Mouse (Mus musculus) brain, embryonic 18.5 days (tissue): Measurements from ENCODE around the gene Enah.

Experiments used
- DNase-seq: peaks from one replicate; pipeline ENCODE4 v3.0.0-alpha.2; 2012; ENCODE audit warnings: low read depth, low spot score

The Enah gene

DNA sequence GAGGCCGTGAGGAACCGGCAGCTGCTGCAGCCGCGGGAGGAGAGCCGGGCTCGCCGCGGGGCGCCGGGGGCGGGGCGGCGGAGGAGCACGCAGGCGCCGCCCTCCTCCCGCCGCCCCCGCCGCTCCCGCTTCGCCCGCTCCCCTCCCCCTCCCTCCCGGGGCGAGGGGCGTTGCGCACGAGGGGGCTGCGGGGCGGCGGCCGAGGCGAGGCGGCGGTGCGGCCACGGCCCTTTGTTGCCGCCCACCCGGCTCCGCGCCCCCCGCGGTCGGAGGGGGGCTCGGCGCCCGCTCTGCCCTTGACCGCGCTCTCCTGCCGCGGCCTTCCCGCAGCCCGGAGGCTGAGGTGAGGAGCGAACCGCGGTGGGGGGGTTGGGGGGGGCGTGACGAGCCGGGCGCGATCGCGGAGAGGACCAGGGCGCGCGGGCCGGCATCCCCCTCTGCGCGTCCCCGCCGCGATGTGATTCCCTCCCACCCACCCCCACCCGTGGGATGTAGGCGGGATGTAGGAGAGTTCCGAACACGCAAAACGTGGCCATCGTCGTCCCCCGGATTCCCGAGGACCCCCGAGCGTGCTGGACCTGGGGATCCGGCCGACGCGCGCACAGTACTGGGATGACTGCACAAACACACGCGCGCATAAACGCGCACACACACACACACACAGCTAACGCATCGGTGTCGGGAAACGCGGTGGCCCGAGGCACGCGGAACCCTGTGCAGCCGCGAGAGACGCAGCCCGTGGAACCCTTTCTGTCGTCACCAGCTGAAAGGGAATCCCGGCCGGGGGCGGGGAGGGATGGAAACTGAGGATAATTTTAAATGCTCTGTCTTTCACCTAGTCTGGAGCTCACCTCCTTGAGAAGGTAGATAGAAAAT lies at the start of gene Enah:
TSS of gene Enah (minus strand) at position 65 of the 876 bp plus-strand sequence.
- DNase-seq = peak; percentile 65

GRCm38 (mm10) chr1:182068136-182068535 lies 48.3 kb upstream of the Enah start:
- DNase-seq = no peak

DNA sequence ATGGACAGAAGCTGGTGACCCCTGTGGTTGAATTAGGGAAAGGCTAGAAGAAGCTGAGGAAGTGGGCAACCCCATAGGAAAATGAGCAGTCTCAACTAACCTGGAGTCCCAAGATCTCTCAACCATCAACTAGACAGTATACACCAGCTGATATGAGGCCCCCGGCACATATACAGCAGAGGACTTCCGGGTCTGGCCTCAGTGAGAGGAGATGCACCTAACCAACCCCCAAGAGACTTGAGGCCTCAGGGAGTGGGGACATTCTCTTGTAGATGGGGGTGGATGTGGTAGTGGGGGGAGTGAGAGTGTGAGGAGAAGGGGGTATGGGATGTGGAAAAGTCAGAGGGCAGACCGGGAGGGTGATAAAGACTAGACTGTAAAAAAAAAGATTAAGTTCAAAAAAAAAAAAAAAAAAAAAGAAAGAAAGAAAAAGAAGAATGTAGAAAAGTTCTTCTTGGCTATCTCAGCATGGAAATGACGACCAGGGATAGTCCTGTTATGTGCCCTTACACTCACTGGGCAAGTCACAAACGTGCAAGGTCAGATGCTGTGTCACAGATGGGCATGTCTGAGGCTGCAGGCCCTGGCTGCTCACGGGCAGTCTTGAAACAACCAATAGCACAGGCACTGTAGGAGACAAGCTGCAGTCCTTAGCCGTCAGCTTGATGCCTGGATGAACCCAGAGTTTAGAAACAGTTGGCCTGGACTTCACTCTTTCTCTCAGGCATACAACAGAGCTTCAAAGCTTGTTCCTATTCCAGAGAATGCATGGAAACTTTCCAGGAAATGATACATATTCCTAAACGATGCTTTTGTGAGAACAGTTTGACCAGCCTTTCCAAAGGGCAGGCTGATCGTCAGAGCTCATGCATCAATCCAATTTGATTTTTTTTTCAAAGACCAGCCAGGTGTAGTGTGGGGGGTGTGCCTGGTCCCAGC lies 47.0 kb upstream of the Enah start:
- no peak for DNase-seq

GRCm38 (mm10) chr1:182063716-182064115 lies 43.9 kb upstream of the Enah start:
- DNase-seq = no peak

DNA sequence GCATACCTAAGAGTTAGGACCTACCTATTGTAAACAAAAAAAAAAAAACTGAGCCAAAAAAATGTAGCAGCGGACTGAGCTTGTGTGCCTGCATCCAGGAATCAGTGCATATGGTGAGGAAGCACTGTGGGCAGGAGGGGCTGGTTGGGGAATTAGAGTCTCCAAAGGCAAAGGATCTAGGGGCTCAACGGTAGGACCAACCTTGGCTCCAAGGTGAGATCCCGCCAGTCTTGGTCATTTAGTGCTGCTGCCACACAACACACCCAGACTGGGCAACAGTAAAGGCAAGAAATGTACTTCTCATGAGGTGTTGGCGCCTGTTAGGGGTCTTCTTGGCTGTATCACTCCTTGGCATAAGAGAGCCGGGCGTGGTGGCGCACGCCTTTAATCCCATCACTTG lies 43.0 kb upstream of the Enah start:
- DNase-seq = no peak

DNA sequence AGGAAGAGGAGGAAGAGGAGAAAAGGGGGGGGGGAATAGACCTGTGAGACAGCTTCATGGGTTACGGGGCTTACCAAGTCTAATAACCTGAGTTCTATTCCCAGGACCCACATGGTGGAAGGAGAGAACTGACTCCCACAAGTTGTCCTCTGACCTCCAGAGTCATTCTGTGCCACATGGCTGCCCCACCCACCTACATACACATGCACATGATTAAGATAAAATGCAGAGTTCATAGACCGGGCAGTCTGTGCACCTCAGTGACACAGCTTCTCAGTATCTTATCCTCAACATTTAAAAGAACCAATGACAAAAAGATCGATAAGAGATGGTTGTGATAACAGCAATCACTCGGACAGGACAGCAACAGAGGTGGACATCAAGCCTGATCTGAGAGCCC lies 41.4 kb upstream of the Enah start:
- no peak for DNase-seq

- no peak for DNase-seq
Observed at GRCm38 (mm10) chr1:182059806-182060205, 40.0 kb upstream of the Enah start.

GRCm38 (mm10) chr1:182057998-182058397 lies 38.2 kb upstream of the Enah start:
- DNase-seq = no peak

DNA sequence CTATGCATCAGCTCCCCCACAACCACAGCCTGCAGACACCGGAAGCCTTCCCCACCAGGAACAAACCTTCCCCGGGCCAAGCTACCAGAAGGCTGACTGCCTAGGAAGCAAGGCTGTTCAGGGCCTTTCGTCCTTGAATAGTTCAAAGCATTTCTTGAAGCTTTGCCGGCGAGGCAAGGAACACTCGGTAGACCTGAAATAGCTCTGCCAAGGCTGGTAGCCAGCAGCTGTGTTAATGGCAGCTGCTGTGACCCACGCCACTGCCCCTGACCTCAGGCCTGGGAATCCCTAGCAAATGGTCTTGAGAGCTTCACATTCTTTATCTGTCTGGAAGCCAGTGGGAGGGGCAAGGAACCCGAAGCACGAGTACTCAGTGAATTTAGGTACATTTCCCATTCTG lies 35.3 kb upstream of the Enah start:
- DNase-seq = no peak

GRCm38 (mm10) chr1:182054651-182055050 lies 34.9 kb upstream of the Enah start:
- no peak for DNase-seq

- no peak for DNase-seq
Observed at GRCm38 (mm10) chr1:182052973-182053372, 33.2 kb upstream of the Enah start.

DNA sequence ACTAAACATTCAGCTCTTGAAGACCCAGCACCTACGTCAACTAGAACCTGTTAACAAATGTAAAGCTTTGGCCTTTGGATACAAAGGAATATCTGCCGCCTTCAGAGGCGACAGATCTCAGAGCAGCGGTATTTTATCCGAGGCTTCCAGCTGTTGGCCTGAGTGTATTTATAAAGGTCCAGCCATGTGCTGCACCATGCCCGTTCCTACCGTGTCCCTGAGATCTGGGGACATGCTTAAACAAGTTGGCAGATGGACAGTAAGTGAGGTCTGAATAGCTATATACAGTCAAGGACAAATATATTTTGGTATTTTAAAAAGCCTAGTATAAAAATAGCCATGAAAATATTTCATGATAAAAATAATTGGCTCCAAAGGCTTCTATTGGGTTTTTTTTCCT lies 32.6 kb upstream of the Enah start:
- no peak for DNase-seq

GRCm38 (mm10) chr1:182049813-182050212 lies 30.0 kb upstream of the Enah start:
- no peak for DNase-seq

- DNase-seq = no peak
Observed at GRCm38 (mm10) chr1:182048101-182048500, 28.3 kb upstream of the Enah start.

GRCm38 (mm10) chr1:182047016-182047690 lies 27.4 kb upstream of the Enah start:
- no peak for DNase-seq

DNA sequence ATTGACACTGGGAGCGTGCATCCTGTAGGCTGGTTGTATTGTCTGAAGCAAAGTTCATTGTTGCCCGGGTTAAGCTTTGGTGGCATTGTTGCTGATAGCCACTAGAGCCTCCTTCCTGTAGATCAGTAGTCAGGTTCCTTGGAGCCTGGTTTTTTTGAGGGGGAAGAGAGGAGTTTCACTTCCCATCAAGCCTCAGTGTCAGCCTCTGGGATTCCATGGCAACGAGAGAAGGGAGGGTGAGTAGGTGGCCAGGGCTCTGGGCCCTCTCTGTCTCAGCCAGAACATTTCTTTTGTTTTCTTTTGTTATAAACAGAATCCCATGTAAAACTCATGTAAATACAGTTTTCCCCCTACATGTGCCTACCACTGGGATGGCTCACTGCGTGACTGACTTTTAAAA lies 25.4 kb upstream of the Enah start:
- DNase-seq = no peak

DNA sequence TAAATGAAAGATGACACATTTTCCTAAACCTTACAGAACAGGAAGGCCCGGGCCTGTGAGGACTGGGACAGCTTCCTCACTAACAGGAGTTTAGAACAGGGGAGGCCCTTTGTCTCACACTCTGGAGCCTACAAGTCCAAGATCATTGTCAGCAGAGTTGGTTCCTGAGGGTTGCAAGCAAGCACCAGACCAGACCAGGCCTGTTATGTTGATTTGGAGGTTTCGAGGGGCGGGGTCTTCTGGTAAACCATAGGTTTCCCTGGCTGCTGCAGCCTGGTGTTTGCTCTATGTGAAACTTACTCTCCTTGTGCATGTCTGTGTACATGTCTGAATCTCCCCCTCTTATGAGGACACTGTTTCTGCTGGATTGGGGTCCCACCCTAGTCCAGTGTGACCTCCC lies 20.7 kb upstream of the Enah start:
- no peak for DNase-seq

DNA sequence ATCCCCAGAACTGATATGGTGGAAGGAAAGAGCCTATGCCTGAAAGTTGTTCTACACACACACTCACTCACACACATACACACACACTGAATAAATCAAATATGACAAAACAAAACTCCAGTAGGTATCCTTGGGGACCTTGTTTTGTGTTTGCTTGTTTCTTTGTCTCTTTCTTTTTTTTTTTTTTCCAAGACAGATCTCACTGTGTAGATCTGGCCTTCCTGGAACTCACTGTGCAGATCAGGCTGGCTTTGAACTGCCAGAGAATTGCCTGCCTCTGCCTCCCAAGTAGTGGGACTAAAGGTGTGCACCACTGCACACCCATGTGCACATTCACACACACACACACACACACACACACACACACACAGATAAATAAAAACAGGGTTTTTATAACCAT lies 12.0 kb upstream of the Enah start:
- DNase-seq = no peak

- no peak for DNase-seq
Observed at GRCm38 (mm10) chr1:182031066-182031465, 11.3 kb upstream of the Enah start.

- DNase-seq = no peak
Observed at GRCm38 (mm10) chr1:182029989-182030649, 10.3 kb upstream of the Enah start.
